Mouse (Mus musculus) large intestine, adult 2 months (tissue): ENCODE data around the gene B3galt4. TPM values are rescaled to one million over a fixed set of nuclear protein-coding genes. Genes with fewer than 3 reads are reported as not detected.

Experiments used
- DNase-seq: peaks from one replicate; pipeline ENCODE4 v3.0.0-alpha.2; 2012; ENCODE audit warnings: low read depth, low spot score
- WGBS: fragments of 180-500 bp; shearing (Covaris S2); methylation state at CpG from one replicate; pipeline ENCODE4 v1.1.7; 2018; 5-methylcytosine and 5-hydroxymethylcytosine counted together
- polyA plus RNA-seq: library from polyadenylated mRNA; depleted of rRNA; stranded (reverse); fragments of >200 nt; gene quantifications from 2 replicates; pipeline ENCODE4 v1.2.3, GENCODE M21; 2012

B3galt4 gene
- polyA plus RNA-seq, 1 experiment: 15.6 TPM

DNA sequence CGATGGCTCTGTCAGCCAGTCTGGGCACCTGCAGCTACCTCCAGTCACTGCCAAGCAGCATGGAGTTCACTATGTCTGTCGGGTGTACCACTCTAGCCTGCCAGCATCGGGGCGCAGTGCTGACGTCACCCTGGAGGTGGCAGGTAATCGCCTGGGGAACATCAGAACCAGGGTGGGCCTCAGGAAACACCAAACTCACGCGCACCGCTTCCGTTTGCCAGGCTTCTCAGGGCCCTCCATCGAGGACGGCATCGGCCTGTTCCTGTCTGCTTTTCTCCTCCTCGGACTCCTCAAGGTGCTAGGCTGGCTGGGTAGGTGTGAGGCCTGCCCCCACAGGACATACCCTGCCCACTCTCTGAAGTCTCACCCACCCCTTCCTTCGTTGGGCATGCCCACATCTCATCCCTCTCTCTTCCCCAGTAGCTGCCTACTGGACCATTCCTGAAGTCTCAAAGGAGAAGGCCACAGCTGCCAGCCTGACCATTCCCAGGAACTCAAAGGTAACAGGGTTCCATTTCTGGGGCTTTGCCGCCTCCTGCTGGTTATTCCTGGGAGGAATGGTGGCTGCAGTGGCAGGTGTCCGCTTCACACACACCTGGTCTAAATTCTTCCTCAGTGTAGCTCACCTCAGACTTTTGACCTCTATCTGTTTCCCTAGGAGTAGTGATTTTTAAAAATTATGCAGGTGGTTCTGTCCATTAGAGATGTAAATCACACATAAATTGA, 24.9 kb downstream of the B3galt4 start:
- no peak for DNase-seq
- 78% methylated on average over 17 of the region's 17 CpGs for WGBS

DNA sequence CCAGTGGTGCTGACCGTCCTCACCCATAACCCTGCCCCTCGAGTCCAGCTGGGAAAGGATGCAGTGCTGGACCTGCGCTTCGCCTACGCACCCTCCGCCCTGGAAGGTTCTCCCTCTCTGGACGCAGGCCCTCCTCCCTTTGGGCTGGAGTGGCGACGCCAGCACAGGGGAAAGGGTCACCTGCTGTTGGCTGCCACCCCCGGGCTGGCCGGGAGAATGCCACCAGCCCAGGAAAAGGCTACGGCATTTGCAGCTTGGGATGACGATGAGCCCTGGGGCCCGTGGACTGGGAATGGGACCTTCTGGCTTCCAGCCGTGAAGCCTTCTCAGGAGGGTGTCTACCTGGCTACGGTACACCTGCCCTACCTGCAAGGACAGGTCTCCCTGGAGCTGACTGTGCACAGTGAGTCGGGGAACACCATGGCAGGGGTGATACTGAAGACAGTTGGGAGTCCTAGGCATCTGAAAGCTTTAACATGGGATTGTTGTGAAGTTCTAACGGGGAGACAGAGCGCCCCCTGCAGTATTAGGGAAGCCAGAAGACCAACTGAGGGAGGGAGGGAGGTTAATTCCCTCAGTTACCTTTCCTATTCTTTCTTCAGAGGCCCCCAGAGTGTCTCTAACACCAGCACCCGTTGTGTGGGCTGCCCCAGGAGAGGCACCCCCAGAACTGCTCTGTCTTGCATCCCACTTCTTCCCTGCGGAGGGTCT, 25.7 kb downstream of the B3galt4 start:
- no peak for DNase-seq
- WGBS: 89% methylated on average over 21 of the region's 21 CpGs

DNA sequence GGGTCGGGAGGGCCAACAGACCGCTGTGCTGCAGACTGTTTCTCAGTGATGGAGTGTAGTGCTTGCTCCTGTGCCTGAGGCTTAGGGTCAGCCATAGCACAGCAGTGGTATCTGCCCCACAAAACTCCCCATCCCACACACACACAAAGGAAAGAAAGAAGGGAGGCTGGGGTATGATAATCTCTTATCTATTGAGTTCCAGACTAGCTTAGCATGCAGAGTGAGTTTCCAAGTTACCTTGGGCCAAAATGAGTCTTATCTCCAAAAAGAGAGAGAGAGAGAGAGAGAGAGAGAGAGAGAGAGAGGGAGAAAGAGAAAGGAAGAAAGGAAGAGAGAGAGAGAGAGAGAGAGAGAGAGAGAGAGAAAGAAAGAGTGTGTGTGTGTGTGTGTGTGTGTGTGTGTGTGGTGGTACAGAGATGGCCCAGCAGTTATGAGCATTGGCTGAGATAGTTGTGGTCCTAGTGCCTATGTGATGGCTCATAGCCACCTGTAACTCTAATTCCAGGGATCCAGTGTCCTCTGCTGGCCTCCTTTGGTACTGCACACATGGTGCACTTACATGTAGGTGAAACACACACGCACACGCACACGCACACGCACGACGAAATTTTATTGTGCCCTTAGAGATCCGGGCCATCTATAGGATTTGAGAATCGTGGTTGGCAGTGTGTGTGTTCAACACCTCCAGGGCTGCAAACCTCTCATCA, 26.6 kb downstream of the B3galt4 start:
- WGBS: 90% methylated on average over 10 of the region's 10 CpGs
- no peak for DNase-seq

DNA sequence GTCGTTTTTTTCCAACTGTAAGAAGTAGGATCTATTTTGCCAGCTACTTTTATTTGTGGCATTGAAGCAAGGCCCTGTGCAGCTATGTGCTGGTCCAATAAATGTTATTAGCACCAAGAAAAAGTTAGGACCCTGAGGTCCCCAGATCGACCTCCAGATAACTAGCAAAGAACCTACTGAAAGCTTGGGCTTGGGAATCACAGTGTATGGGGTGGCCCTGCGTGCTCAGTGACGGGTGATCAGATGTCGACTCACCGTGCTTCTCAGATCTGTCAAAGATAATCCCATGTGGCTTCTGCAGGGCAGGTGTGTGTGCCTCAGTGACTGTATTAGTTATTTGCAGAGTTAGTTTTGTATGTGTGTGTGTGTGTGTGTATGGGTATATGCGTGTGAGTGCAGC, 29.9 kb downstream of the B3galt4 start:
- no peak for DNase-seq
- 89% methylated on average over 7 of the region's 7 CpGs for whole genome bisulfite sequencing

DNA sequence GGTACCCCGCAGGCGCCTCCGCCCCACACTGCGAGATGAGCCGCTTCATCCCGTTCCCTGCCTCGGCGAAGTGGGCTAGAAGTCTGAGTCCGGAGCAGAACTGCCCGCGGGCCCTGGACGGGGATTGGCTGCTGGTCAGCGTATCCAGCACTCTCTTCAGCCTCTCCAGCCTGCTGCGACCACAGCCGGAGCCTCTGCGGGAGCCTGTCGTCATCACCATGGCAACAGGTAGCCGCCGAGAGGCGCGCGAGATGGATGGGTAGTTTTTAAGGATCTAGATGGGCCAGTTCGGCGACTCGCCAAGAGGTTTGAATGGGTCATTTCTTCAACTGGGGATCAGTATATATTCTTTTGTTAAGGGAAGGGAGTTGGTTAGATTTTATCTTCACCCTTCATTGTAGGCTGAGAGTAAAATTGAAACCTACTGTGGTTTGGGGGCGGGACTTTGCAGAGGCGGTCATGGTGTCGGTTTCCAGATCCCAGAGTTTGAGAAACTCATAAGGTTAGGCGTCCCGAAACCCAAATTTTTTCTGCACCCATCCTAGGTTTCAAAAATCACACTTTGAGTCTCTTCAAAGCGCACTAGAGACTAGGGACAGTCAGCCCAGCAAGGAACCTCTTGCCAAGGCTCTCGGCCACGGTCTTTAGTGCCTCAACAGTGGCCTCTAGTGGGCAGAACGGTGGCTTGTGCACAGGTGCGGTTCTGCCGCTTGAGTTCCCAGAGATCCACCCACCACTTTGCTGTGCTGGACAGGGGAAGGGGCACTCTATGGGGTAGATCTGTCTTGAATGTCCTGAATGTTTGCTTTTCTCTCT, 30.8 kb downstream of the B3galt4 start:
- WGBS: under 1% methylated on average over 36 of the region's 36 CpGs
- DNase-seq: peak; percentile 91

DNA sequence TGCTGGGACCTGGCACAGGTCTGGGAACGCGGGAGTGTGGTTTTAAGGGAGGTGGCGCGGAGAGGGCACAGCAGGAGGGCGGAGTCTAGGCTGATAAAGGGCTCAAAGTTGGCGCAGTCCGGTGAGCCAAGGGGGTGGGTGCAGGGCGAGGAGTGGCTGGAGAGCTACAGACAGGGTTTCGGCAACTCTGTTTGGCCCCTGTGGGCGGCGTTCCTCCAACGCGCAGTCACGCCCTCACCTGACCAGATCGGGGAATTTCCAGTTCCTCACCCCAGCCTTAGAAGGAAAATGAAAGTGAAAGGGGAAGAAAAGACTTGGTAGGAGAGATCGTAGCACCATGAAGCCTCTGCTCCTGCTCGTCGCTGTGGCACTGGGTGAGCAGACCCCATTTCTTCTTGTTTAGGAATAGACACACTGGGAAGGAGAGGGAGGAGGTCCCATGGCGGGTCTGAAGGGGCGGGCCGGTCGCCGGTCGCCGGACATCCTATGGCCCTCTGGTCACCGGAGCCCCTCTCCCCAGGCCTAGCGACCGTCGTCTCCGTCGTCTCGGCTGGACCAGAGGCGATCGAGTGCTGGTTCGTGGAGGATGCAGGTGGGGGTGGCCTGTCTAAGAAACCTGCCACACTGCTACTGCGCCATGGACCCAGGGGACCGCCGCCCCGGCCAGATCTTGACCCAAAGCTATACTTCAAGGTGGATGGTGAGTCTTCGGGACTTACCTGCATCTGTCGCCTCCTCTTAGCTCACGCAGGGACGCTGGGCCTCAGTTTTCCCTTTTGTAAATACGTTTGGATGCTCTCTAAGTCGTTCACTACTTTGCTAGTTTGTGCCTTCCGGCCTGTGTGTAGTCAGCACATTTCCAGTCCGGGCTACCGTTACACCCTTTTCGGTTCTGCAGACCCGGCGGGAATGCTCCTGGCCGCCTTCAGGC, 31.7 kb downstream of the B3galt4 start:
- DNase-seq: peak; percentile 85
- WGBS: under 1% methylated on average over 52 of the region's 52 CpGs

DNA sequence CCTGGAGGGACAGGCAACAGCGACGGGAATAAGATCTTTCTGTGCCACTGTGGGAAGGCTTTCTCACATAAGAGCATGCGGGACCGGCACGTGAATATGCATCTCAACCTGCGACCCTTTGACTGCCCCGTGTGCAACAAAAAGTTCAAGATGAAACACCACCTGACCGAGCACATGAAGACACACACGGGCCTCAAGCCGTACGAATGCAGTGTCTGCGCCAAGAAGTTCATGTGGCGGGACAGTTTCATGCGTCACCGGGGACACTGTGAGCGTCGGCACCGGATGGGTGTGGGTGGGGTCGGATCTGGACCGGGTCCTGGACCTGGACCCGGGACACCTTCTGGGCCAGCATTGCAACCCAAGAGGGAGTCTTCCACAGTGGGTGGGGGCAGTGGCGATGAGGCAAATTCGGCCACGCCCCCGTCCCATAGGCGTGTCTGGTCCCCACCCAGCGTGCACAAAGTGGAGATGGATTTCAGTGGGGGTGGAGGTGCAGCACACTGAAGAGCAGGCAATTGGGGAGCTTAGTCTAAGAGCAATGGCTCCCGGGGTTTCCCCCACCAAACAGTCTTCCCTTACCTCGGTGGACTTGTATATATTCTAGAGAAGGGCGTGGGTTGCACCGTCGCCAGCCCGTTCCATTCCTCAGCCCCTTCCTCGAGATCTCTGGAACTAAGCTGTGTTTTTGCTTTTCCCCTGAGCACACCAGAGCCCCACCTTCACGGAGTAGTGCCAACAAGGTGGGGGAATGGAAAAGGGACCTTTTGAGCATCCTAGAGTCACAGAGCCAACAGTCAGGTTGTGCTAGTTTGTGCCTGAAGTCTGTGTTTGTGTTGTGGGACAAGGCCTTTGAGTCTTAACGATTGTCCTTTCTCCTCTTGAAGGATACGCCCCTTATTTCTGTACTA, 32.7 kb downstream of the B3galt4 start:
- DNase-seq: no peak
- WGBS: 50% methylated on average over 37 of the region's 37 CpGs

DNA sequence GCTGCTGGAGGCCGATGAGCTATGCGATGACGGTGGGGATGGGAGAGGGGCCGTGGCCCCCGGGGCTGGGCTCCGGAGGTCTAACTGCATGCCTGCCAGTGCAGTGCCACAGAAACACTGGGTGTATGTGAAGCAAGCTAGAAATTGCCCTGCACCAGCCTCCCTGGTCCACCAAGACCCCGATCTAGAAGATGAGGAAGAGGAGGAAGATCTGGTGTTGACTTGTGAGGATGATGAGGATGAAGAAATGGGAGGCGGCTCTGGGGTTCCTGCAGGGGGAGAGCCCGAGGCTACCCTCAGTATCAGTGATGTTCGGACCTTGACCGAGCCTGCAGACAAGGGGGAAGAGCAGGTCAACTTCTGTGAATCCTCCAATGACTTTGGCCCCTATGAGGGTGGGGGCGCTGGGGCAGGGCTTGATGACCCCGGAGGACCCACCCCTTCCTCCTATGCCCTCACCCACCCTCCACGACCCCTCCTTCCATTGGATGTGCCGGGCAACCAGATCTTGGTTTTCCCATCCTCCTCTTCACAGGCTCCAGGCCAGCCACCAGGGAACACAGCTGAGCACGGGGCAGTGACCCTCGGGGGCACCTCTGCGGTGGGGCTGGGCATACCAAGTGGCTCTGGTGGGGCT, 33.5 kb downstream of the B3galt4 start:
- WGBS: 84% methylated on average over 18 of the region's 18 CpGs
- no peak for DNase-seq

DNA sequence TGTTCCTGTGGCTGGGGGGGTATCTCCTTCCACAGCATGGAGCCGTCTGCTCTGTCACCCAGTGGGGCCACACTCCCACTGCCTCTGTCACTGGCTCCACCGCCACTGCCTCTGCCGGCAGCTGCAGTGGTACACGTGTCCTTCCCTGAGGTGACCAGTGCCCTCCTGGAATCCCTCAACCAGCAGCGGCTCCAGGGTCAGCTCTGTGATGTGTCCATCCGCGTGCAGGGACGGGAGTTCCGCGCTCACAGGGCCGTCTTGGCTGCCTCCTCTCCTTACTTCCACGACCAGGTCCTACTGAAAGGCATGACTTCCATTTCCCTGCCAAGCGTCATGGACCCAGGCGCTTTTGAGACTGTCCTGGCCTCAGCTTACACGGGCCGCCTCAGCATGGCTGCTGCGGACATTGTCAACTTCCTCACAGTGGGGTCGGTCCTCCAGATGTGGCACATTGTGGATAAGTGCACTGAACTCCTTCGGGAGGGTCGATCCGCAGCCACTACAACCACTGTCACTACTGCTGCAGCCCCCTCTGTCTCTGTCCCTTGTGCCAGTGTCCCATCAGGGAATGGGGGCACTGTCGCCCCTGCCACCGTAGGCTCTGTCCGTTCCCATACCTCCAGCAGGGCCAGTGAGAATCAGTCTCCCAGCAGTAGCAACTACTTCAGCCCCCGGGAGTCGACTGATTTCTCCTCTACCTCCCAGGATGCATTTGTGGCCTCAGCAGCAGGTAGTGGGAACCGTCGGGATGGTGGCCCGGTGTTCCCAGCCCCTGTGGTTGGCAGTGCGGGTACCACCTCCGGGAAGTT, 34.2 kb downstream of the B3galt4 start:
- DNase-seq: no peak
- WGBS: 75% methylated on average over 31 of the region's 31 CpGs

DNA sequence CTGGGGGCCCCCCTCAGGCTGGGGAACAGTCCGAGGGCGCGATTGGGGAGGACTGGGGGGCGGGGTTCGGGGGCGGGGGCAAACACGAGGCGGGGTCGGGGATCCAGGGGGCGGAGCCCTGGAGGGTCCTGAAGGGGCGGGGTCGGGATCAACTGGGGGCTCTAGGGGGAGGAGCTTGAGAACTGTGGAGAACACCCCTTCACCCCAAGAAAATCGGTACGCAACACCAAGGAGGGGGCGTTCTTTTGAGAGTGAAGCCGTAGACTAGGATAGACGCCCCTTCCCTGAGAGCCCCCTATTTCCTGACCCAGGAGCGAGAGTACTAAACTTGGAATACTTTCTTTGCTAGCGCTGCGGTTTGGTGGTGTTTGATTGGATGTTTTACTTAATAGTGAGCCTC, 35.0 kb downstream of the B3galt4 start:
- DNase-seq: no peak
- WGBS: under 1% methylated on average over 19 of the region's 20 CpGs

DNA sequence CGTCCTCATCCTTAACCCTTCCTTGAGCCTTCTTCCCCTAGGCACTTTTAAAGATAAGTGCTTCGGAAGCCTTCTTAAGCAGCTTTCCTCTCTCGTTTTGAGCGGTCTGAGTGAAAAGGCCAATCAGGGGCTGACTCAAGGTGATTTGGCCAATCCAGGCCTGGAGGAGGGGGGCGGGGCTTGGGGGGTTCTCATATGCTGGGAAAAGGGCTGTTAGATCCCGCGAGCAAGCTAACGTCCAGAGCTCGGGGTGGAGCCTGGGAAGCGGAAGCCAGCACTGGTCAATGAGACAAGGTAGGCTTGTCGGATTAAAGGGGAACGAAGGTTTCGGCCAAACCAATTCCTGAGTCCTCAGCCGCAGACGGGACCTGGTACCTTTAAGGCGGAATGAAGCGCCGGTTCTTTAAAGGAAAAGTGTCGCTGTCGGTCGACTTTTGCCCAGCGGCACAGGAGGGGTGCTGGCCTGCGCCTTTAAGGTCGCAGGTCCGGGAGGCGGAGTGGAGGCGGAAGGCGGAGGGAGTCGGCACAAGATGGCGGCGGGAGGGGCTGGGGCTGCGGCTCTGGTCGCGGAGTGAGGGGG, 35.5 kb downstream of the B3galt4 start, which contains the start of the genes Tapbp and Zbtb22:
Tapbp (plus strand) TSS at position 229 of the 580 bp plus-strand sequence.
Zbtb22 (plus strand) TSS at position 234 of the 580 bp plus-strand sequence.
- peak; percentile 99 for DNase-seq
- under 1% methylated on average over 33 of the region's 34 CpGs for WGBS

DNA sequence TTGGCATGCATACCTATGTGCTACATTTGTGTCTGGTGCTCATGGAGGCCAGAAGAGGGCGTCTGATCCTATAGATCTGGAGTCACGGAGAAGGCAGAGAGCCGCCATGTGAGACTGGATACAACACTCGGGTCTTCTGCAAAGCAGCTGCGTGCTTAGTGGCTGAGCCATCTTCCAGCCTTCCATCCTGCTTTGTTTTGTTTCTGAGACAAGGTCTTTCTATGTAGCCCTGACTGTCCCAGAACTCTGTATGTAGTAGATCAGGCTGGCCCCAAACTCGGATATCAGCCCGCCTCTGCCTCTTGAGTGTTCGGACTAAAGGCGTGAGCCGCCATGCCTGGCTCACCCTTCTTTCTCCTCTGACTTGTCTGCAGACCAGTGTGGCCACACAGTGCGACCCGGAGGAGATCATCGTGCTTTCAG, 36.3 kb downstream of the B3galt4 start:
- DNase-seq: no peak
- WGBS: 74% methylated on average over 13 of the region's 13 CpGs

DNA sequence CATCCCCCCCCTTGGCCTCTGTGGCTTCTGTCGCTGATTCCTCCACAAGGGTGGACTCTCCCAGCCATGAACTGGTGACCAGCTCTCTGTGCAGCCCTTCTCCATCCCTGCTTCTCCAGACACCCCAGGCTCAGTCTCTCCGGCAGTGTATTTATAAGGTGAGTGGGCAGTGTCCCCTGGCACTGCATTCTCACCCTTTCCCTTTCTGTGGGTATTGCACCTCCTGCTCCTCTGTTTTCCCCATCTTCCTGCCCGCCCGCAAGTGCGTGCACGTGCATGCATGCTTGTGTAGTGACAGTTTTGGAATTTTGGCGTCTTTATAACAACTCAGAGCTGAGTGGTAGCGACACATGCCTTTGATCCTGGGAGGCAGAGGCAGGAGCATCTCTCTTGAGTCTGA, 37.4 kb downstream of the B3galt4 start:
- WGBS: 93% methylated on average over 8 of the region's 8 CpGs
- no peak for DNase-seq

DNA sequence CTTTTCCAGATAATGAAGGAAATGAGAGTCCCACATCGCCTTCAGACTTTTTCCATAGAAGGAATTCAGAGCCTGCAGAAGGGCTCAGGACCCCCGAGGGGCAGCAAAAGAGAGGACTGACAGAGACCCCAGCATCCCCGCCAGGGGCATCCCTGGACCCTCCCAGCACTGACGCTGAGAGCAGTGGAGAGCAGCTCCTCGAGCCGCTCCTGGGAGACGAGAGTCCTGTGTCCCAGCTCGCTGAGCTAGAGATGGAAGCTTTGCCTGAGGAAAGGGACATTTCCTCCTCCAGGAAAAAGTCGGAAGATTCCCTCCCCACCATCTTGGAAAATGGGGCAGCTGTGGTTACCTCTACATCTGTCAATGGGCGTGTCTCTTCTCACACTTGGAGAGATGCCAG, 38.0 kb downstream of the B3galt4 start:
- DNase-seq: no peak
- WGBS: 83% methylated on average over 10 of the region's 10 CpGs

DNA sequence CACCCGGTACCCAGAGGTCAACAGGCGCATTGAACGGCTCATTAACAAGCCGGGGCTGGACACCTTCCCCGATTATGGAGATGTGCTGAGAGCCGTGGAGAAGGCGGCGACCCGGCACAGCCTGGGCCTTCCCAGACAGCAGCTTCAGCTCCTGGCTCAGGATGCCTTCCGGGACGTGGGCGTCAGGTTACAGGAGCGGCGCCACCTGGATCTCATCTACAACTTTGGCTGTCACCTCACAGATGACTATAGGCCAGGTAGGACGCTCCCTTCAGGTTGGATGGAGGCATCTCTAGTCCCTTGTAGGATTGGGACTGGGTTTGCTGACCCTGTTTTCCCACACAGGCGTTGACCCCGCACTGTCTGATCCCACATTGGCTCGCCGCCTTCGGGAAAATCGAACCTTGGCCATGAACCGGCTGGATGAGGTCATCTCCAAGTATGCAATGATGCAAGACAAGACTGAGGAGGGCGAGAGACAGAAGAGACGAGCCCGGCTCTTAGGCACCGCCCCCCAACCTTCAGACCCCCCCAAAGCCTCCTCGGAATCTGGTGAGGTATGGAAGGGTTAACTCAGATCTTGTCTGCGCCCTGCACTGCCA, 39.4 kb downstream of the B3galt4 start:
- 87% methylated on average over 28 of the region's 28 CpGs for WGBS
- no peak for DNase-seq
